Mouse (Mus musculus): ENCODE measurements at regions not wholly inside any gene's neighbourhood (a gene's known extent, or its start where the extent isn't known, plus 50 kb on each side); places are given as distances from the start of the nearest gene placed in this dataset.

- DNase-seq (ENCODE audit: low spot score) = no peak
Observed at GRCm38 (mm10) chr13:112073519-112074406, 214.5 kb upstream of the Ankrd55 start.

- DNase-seq (ENCODE audit: low spot score) = no peak
Observed at GRCm38 (mm10) chr13:112075847-112076479, 212.3 kb upstream of the Ankrd55 start.

GRCm38 (mm10) chr13:112078088-112078487, 210.2 kb upstream of the Ankrd55 start:
- no peak for DNase-seq (ENCODE audit: low spot score)

- no peak for DNase-seq (ENCODE audit: low spot score)
Observed at GRCm38 (mm10) chr13:112081935-112082334, 206.3 kb upstream of the Ankrd55 start.

- DNase-seq (ENCODE audit: low spot score) = no peak
Observed at GRCm38 (mm10) chr13:112084484-112085278, 203.6 kb upstream of the Ankrd55 start.

GRCm38 (mm10) chr13:112088312-112088771, 199.9 kb upstream of the Ankrd55 start:
- DNase-seq (ENCODE audit: low spot score) = peak; percentile 60

GRCm38 (mm10) chr13:112090737-112091136, 197.5 kb upstream of the Ankrd55 start:
- DNase-seq (ENCODE audit: low spot score) = no peak

GRCm38 (mm10) chr13:112095595-112096139, 192.6 kb upstream of the Ankrd55 start:
- DNase-seq (ENCODE audit: low spot score) = no peak

- DNase-seq (ENCODE audit: low spot score) = no peak
Observed at GRCm38 (mm10) chr13:112099953-112100591, 188.2 kb upstream of the Ankrd55 start.

GRCm38 (mm10) chr13:112100592-112101420, 187.4 kb upstream of the Ankrd55 start:
- DNase-seq (ENCODE audit: low spot score) = peak; percentile 61

- DNase-seq (ENCODE audit: low spot score) = no peak
Observed at GRCm38 (mm10) chr13:112101421-112101756, 186.9 kb upstream of the Ankrd55 start.

GRCm38 (mm10) chr13:112105953-112106352, 182.3 kb upstream of the Ankrd55 start:
- DNase-seq (ENCODE audit: low spot score) = no peak

GRCm38 (mm10) chr13:112114741-112115201, 173.5 kb upstream of the Ankrd55 start:
- DNase-seq (ENCODE audit: low spot score) = peak; percentile 65

- no peak for DNase-seq (ENCODE audit: low spot score)
Observed at GRCm38 (mm10) chr13:112116101-112116726, 172.0 kb upstream of the Ankrd55 start.

- no peak for DNase-seq (ENCODE audit: low spot score)
Observed at GRCm38 (mm10) chr13:112118564-112118963, 169.7 kb upstream of the Ankrd55 start.

- peak; percentile 20 for DNase-seq (ENCODE audit: low spot score)
Observed at GRCm38 (mm10) chr13:112119611-112120041, 168.6 kb upstream of the Ankrd55 start.

- no peak for DNase-seq (ENCODE audit: low spot score)
Observed at GRCm38 (mm10) chr13:112120346-112120745, 167.9 kb upstream of the Ankrd55 start.

- no peak for DNase-seq (ENCODE audit: low spot score)
Observed at GRCm38 (mm10) chr13:112121110-112121509, 167.1 kb upstream of the Ankrd55 start.

- peak; percentile 38 for DNase-seq (ENCODE audit: low spot score)
Observed at GRCm38 (mm10) chr13:112122842-112123373, 165.3 kb upstream of the Ankrd55 start.

Data from urinary bladder, postnatal 14 days (tissue).